Mouse (Mus musculus) liver, embryonic 16.5 days (tissue): ENCODE measurements around the gene Hydin. TPM values are rescaled to one million over a fixed set of nuclear protein-coding genes. Genes with fewer than 3 reads are reported as not detected.

Source experiments
- ATAC-seq: fragments of 200-750 bp; cut with Nextera tagmentation; 2 replicates; pipeline ENCODE4 v1.8.0; 2017; ENCODE audit warnings: low read depth, mild to moderate bottlenecking, moderate number of reproducible peaks, moderate library complexity
- H3K27ac ChIP-seq: fragments of 300-500 bp; sonication (generic); 2 replicates; pipeline ENCODE4 v1.5.1; 2014; ENCODE audit warnings: mild to moderate bottlenecking, low read length
- H3K27me3 ChIP-seq: fragments of 300-500 bp; sonication (generic); 2 replicates; pipeline ENCODE4 v1.6.1; 2014; ENCODE audit warnings: low read depth, low read length, mixed read lengths; ENCODE audit not compliant: control insufficient read depth, insufficient read depth
- H3K36me3 ChIP-seq: fragments of 300-500 bp; sonication (generic); 2 replicates; pipeline ENCODE4 v1.6.1; 2014; ENCODE audit warnings: mild to moderate bottlenecking; ENCODE audit not compliant: control insufficient read depth, insufficient read depth
- H3K4me1 ChIP-seq: fragments of 300-500 bp; sonication (generic); 2 replicates; pipeline ENCODE4 v1.6.1; 2014; ENCODE audit warnings: low read depth, low read length, mixed read lengths; ENCODE audit not compliant: control insufficient read depth
- H3K4me2 ChIP-seq: fragments of 300-500 bp; sonication (generic); 2 replicates; pipeline ENCODE4 v1.6.1; 2014; ENCODE audit warnings: low read depth, low read length, mixed read lengths
- H3K4me3 ChIP-seq: fragments of 300-500 bp; sonication (generic); 2 replicates; pipeline ENCODE4 v1.5.1; 2014; ENCODE audit warnings: low read depth, mild to moderate bottlenecking, low read length
- H3K9ac ChIP-seq: fragments of 300-500 bp; sonication (generic); 2 replicates; pipeline ENCODE4 v1.6.1; 2014; ENCODE audit warnings: low read depth, low read length
- H3K9me3 ChIP-seq: fragments of 300-500 bp; sonication (generic); replicated peaks from 2 replicates; pipeline ENCODE4 v1.6.1; 2016; ENCODE audit warnings: low read length; ENCODE audit not compliant: control insufficient read depth
- WGBS: fragments of 180-500 bp; shearing (Covaris S2); extraction: QIAGEN DNeasy Blood & Tissue Kit; methylation state at CpG from one replicate; pipeline ENCODE4 v1.1.7; 2014; ENCODE audit not compliant: insufficient replicate concordance; 5-methylcytosine and 5-hydroxymethylcytosine counted together
- polyA plus RNA-seq: library from polyadenylated mRNA; unstranded; fragments of >200 nt; fragmentation: Nextera tagmentation; extraction: Ambion mirVana; gene quantifications from 2 replicates; pipeline ENCODE4 v1.2.1, GENCODE M21; 2015

Hydin gene
- polyA plus RNA-seq, 1 experiment from 2014 or later = 0.13 TPM

DNA sequence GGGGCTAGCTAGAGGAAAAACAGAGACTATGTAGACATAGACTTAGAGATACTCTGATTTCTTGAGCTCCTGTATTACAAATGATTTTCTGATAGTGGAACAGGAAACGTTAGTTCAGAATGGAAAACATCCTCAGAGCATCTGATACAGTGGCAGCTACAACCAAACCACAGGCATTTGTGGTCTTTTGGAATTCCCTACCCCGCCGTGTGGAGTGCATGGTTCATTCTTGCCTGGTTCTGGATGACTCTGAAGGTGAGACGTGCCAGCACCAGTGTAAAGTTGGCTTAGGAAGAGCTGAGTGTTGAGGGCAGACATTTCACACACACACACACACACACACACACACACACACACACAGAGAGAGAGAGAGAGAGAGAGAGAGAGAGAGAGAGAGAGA is 12.8 kb upstream of the Hydin start:
- 44% methylated on average over 4 of the region's 4 CpGs for WGBS

DNA sequence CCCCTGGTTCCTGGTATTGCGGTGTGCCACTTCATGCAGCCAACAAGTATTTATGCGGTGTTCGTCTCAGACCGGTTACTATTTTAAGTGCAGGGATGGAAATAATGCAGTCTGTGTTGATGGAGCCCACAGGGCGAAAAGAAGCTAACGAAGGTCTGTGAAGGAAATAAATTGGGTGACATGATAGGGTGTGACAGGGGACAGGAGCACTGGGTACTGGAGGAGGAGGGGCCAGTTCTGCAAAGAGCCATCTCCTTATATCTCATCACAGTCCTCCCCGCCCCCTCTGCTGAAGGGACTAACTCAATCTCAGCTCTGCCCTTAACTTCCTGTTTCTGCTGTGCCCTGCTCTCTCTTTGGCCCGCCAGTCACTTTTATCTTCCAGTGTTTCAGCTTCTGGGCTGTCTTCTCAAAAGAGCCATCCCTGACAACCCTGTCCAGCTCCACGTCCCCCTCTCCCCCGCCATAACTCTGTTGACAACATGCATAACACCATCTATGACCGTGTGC is 926 bp upstream of the Hydin start:
- H3K36me3 ChIP-seq = no peaks in the 10 kb centered on the region
- no peak overlapping the region for H3K4me3 ChIP-seq
- H3K4me2 ChIP-seq = no peak overlapping the region
- no peak overlapping the region for H3K9ac ChIP-seq
- no peaks in the 10 kb centered on the region for H3K9me3 ChIP-seq
- WGBS = 47% methylated on average over 11 of the region's 11 CpGs
- no peak for ATAC-seq
- no peaks in the 10 kb centered on the region for H3K4me1 ChIP-seq
- H3K27me3 ChIP-seq = no peaks in the 10 kb centered on the region
- H3K27ac ChIP-seq = no peak overlapping the region

More for the DNA sequence above, 12.8 kb upstream of the Hydin start:
- Histone ChIP-seq H3K9me3 (no peaks in the 10 kb centered on the region), H3K4me2 (no peak overlapping the region), H3K4me1 (no peaks in the 10 kb centered on the region), H3K9ac (no peak overlapping the region), H3K4me3 (no peak overlapping the region), H3K27ac (no peak overlapping the region), H3K36me3 (no peaks in the 10 kb centered on the region), H3K27me3 (no peaks in the 10 kb centered on the region)
- ATAC-seq = no peak

DNA sequence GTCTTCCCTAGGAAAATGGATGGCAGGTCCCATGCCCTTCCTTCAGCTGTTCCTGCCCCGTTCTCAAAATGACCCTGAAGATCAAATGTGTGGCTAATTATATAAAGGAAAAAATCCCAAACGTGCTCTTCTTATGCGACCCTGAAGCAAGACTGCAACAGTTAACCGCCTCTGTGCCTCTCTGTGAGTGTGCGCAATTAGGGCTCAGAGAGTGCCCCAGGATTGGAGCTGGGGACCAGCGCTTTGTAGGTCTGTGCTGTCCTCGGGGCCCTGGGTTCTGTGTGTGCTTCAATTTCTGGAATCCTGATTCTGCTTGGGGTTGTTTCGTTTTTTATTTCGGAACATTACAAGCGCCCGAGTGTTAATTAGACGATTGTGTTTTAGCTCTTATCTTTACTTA is 491 bp downstream of the Hydin start:
- Histone ChIP-seq H3K4me2 (peak overlapping the region; percentile 2), H3K36me3 (no peaks in the 10 kb centered on the region), H3K27ac (no peak overlapping the region), H3K9ac (no peak overlapping the region), H3K9me3 (no peaks in the 10 kb centered on the region), H3K4me3 (peak overlapping the region; percentile 23; the same call in 1 of the 2 replicates), H3K4me1 (no peaks in the 10 kb centered on the region), H3K27me3 (no peaks in the 10 kb centered on the region)
- ATAC-seq = no peak
- 15% methylated on average over 12 of the region's 12 CpGs for WGBS

DNA sequence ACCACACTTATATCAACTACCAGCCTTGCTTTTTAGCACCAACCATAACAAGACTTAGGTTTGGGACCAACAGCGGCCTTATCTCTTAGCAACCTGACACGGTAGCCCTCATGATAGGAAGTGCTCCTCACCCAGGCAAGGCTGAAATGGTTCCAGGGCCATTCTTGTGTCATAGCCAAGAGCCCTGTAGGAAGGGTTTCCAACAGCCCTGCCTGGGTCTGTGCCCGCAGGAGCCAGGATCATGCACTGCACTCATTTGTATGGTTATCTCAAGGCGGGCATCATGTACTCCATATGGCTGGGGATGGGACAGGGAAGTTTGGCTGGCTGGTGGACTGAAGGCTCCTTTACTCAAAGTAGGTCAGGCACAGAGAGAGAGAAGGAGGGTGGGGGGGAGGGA is 3.9 kb downstream of the Hydin start:
- no peak overlapping the region for H3K9ac ChIP-seq
- H3K4me1 ChIP-seq = no peaks in the 10 kb centered on the region
- no peak overlapping the region for H3K4me2 ChIP-seq
- H3K9me3 ChIP-seq = no peaks in the 10 kb centered on the region
- no peak overlapping the region for H3K27ac ChIP-seq
- H3K36me3 ChIP-seq = no peaks in the 10 kb centered on the region
- no peak overlapping the region for H3K4me3 ChIP-seq
- no peaks in the 10 kb centered on the region for H3K27me3 ChIP-seq
- WGBS = 63% methylated on average over 4 of the region's 4 CpGs
- no peak for ATAC-seq

DNA sequence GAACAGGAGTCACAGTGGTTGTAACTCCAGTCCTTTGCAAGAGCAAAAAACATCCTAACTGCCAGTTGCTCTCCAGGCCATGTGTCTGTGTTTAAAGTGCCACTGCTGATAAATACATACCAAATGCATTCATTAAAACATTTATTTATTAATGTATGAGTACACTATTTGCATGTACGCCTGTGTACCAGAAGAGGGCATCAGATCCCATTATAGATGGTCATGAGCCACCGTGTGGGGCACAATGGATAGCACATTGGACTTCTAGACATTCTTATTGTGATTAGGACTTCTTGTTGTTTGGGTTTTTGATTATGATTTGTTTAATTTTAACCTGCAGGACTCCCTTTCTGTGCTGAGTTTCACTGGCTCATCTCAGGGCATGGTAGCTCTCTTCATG is 6.6 kb downstream of the Hydin start:
- ATAC-seq = no peak
- no peaks in the 10 kb centered on the region for H3K27me3 ChIP-seq
- no peaks in the 10 kb centered on the region for H3K9me3 ChIP-seq
- no peak overlapping the region for H3K4me3 ChIP-seq
- H3K4me2 ChIP-seq = no peak overlapping the region
- no peak overlapping the region for H3K27ac ChIP-seq
- no peaks in the 10 kb centered on the region for H3K4me1 ChIP-seq
- H3K36me3 ChIP-seq = no peaks in the 10 kb centered on the region
- 50% methylated on average over 2 of the region's 2 CpGs for WGBS
- no peak overlapping the region for H3K9ac ChIP-seq

DNA sequence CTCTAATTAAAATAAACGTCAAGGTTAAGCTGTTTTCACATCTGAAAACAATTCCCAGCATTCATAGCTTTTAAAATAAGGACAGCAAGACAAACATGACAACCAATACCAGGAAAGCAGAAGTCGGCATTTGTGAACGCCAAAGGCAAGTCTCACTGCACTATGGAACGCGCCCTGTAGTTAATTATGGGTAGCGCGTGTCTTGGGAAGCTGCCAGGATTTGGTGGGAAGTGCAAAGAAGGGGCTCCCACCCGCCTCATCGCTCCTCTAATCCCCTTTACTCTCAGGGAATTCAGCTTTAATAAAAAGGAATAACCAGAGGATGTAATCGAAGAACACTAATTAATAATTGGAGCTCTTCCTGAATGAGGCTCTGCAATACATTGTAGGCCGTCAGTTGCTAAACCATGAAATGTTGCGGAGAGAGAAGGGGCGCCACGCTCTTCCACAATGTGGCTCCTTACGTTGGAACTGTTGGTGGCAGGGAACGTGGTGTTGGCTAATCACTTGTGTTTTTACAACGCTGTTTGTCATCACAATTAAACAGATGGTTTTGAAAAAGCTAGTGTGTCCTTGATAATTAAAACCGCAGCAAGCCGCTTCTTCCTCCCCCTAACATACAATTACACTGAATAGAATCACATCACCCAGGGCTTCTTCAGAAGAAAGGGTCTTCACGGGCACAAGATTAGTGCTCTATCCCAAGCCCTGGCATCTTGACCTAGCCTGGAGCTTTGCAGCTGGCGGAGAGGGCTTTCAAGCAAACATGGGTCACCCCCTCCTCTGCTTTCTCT is 8.9 kb downstream of the Hydin start:
- no peak overlapping the region for H3K4me3 ChIP-seq
- no peak overlapping the region for H3K4me2 ChIP-seq
- WGBS = 71% methylated on average over 21 of the region's 21 CpGs
- H3K4me1 ChIP-seq = no peaks in the 10 kb centered on the region
- ATAC-seq = no peak
- H3K9ac ChIP-seq = no peak overlapping the region
- H3K27me3 ChIP-seq = no peaks in the 10 kb centered on the region
- no peak overlapping the region for H3K27ac ChIP-seq
- H3K36me3 ChIP-seq = no peaks in the 10 kb centered on the region
- no peaks in the 10 kb centered on the region for H3K9me3 ChIP-seq

DNA sequence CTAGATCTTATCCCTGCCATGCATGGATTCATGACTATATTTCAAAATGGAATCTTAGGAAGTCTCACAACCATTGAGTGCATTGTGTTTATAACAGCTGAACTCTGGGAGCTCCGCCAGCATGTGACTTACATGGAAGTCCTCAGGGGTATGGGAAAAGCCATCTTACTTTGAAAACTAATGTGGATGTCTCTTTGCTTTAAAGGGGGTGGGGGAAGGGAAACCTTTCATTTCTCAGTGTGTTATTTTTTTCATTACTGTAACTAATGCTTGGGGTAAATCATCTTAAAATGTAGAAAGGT is 9.4 kb downstream of the Hydin start:
- Histone ChIP-seq H3K9ac (no peak overlapping the region), H3K9me3 (no peaks in the 10 kb centered on the region), H3K4me1 (no peaks in the 10 kb centered on the region), H3K4me2 (no peak overlapping the region), H3K4me3 (no peak overlapping the region), H3K36me3 (no peaks in the 10 kb centered on the region), H3K27ac (no peak overlapping the region), H3K27me3 (no peaks in the 10 kb centered on the region)
- WGBS = 62% methylated on average over 1 of the region's 1 CpGs
- ATAC-seq = no peak

DNA sequence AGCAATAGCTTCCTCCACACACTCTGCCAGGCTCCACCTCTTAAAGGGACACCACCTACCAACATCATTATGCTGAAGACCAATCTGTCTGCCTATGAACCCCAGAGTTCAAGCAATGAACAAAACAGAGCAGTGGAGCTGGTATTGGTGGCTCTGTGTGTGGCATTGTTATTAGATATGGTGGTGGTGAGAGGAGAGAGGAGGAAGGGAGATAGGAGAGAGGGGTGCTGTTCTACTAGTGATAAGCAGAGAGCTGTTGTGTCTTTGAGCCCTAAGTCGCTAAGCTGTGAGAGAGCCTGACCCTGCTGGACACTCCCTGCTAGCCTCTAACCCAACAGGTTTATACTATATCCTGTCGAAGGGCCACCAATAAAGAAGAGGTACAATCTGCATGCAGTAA is 45.9 kb downstream of the Hydin start:
- H3K4me3 ChIP-seq = no peak overlapping the region
- ATAC-seq = peak; percentile 39; the same call in 1 of the 2 replicates
- H3K9ac ChIP-seq = no peak overlapping the region
- no peak overlapping the region for H3K4me2 ChIP-seq
- H3K27ac ChIP-seq = no peak overlapping the region
- no peaks in the 10 kb centered on the region for H3K9me3 ChIP-seq
- H3K4me1 ChIP-seq = no peaks in the 10 kb centered on the region; the same call in 1 of the 2 replicates
- no peaks in the 10 kb centered on the region for H3K27me3 ChIP-seq
- no peaks in the 10 kb centered on the region for H3K36me3 ChIP-seq
- 31% methylated on average over 2 of the region's 2 CpGs for WGBS

DNA sequence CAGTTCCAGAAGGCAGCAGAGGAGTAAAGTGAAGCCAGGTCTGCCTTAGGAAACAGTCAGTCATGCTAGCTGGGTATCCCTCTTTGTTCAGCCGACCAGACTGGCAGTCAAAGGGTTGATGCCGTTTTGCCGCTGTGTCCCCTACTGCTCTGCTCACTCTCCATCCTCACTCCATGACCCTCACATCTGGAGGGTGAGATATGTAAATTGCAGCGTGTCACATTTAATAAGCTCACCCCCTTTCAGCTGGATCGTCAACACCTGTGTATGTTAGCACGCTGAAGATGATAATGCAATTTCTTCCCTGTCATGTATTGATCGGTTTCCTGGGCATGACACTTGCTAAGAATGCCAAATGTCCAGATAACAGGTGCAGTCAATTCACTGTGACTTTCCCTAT is 49.0 kb downstream of the Hydin start:
- no peak overlapping the region for H3K4me2 ChIP-seq
- H3K27me3 ChIP-seq = no peaks in the 10 kb centered on the region
- no peak overlapping the region for H3K9ac ChIP-seq
- 60% methylated on average over 7 of the region's 7 CpGs for WGBS
- no peak overlapping the region for H3K27ac ChIP-seq
- no peaks in the 10 kb centered on the region for H3K9me3 ChIP-seq
- H3K36me3 ChIP-seq = no peaks in the 10 kb centered on the region
- no peak for ATAC-seq
- H3K4me1 ChIP-seq = no peaks in the 10 kb centered on the region; the same call in 1 of the 2 replicates
- H3K4me3 ChIP-seq = no peak overlapping the region
